Mouse (Mus musculus): ENCODE measurements around the gene Tjp3. TPM values are rescaled to one million over a fixed set of nuclear protein-coding genes. Genes with fewer than 3 reads are reported as not detected.
A peak's percentile ranks its signal among the peaks of the same experiment; 100 is the strongest.

Gene Tjp3
- 1 to 10 TPM in 2 of 4 experiments, under 1 TPM in 2; 0.73 to 1.2 (median 0.90) TPM for total RNA-seq (2022)

DNA sequence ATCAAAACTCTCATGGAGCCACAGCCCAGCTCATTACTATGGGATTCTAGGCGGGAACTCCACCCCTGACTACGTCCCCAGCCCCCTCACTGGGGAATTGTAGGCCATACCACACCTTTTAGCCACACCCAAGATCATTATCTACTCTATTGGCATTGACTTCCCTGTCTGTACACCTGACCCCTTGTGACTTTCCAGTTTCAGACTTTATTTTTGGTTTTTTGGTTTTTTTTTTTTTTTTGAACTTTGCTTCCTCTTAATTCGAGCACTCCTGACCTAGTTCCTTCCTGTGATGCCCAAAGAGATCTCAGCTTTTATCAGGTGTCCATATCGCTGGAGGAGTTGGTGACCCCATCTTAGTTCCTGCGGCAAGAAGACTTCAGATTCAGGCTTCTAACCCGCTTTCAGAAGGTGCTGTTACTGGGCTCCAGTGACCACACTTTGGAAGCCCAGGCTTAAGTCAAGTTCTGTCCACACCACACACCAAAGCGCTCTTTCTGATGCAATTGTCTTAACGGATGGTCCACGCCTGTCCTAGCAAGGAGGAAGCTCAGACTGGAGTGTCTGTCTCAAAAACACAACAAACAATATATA lies at the start of gene Tjp3:
TSS of gene Tjp3 (minus strand) at position 71 of the 594 bp plus-strand sequence.
- DNase-seq (ENCODE audit: low spot score in 2 of 2) = no peak

DNA sequence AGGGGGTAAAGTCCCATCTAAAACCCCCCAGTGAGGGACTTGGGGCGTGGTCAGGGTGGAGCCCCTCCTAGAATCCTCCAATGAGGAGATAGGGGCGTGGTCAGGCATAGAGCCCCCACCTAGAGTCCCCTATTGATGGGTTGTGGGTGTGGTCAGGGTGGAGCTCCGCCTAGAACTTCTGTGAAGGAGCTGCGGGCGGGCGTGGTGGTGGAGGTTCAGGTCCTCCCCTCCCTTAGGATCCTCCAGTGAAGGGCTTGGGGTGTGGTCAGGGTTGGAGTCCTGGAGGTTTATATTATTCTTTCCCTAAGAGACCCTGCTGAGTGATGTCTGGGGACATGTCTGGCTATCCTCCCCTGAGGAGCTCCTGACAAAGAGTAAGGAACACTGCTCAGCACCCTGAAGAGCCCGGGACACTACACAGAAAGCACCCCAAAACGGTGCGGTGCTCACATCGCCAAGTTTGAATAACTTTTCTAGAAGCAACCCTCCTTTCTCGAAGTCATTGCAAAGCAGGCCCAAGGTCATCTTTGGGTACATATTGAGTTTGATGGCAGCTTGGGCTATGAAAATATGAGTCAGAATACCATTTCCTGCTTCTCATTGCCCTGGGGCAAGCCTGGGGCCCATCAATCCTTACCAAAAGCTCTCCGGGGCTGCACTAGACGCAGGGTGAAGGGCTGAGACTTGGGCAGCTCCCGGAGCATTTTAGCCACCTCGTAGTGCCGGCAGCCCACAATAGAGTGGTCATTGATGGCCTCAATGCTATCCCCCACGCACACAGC lies 49.4 kb upstream of the Tjp3 start:
- DNase-seq (ENCODE audit: low spot score in 2 of 2) = no peak

DNA sequence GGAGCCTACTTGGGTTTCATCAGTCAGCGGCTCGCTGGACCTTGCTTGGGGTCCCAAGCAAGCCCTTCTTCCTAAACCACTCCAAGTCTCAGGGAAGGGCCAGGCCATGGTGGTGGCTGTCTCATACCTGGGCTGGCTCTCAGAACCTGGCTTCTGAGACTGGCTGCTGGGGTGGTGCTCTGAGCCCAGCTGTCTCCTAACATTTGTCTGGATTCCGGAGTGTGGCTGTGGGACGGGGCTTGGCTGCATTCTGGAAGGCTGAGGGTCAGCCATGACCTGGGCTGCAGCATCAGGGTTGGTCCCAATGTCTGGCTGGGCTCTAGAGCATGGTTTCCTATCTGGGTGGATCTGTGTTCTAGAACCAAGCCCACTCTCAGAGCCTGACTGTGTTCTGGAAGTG lies 45.2 kb upstream of the Tjp3 start:
- DNase-seq (ENCODE audit: low spot score in 2 of 2) = no peak

DNA sequence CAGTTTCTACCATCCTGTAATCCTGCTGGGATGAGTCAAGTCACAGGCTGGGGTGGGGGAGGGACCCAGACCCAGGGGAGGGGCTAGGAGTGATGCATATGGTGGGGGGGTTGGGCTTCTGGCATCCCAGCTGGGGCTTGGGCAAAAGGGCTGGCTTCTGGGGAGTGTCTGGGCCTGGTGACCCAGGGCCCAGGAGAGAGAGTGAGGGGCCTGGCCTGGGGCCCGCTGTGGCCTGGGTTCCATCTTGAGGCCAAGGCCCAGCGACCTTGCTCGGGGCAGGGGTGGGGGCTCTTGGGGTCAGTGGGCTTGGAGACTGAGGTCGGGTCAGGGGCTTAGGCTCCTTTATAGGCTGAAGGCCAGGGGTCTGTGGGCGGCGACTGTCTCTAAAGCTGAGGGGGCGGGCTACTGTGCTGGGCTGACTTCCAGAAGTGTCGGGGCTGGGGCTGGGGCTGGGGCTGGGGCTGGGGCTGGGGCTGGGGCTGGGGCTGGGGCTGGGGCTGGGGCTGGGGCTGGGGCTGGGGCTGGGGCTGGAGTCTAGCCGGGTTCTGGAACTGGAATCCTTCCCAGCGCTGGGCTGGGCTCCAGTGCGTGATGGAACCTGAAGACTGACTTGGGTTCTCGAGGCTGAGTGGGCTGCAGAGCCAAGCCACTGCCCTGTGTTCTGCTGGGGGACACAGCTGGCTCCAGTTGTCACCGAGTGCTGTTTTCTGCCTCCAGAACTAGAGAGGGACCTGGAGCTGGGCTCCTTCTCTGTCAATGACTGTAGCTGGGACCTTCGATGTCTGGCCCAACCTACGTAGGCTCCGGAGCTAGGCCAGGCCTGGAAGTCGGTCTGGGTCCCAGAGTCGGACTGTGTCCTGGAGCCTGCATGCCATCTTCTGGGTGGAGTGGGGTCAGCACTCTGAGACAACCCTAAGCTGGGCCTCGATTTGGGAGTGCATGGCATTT lies 44.3 kb upstream of the Tjp3 start:
- DNase-seq (ENCODE audit: low spot score in 2 of 2) = no peak

DNA sequence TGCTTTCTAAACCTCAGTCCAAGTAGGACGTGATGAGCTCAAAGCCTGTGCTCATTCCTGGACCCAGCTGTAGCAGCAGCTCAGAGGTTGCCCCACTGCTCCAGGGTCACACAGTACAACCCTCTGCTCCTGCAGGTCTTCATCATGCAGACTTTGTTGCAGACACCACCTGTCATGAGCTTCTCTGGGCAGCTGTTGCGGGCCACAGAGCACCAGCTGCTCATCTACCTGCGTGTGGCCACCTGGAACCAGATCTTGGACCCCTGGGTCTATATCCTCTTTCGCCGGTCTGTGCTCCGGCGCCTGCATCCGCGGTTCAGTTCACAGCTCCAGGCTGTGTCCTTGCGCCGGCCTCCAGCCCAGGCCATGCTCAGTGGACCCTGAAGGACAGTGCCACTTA lies 42.9 kb upstream of the Tjp3 start:
- DNase-seq (ENCODE audit: low spot score in 2 of 2) = no peak

DNA sequence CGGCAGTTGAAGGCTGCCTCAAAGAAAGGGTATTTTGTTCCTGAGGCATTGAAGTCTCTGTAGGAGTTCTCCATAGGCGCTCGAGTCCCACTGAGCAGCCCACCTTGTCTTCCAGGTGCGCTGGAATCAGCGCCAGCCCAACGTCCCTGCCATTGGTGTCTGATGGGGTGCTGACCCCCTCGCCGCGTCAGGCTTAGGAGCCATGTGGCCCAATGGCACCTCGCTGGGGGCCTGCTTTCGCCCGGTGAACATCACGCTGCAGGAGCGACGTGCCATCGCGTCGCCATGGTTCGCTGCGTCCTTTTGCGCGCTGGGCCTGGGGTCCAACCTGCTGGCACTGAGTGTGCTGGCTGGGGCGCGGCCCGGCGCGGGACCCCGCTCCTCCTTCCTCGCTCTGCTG lies 40.9 kb upstream of the Tjp3 start:
- no peak for DNase-seq (ENCODE audit: low spot score in 2 of 2)

DNA sequence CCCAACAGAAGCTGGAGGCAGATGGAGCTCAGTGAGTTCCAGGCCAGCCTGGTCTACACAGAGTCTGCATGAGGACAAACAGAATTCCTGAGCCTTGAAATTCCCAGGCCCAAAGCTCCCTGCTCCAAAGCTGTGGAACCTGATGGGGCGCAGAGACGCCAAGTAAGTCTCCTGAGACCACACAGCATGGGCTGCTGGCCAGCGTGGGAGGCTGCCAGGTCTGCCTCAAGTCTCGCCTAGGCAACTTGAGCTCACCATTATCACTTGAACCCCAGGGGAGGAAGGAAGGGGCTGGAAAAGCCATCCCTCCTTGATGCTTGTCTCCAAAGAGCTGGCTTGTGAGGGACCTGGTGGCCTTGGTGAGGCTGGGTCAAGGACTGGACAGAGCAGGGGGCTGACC lies 38.6 kb upstream of the Tjp3 start:
- no peak for DNase-seq (ENCODE audit: low spot score in 2 of 2)

DNA sequence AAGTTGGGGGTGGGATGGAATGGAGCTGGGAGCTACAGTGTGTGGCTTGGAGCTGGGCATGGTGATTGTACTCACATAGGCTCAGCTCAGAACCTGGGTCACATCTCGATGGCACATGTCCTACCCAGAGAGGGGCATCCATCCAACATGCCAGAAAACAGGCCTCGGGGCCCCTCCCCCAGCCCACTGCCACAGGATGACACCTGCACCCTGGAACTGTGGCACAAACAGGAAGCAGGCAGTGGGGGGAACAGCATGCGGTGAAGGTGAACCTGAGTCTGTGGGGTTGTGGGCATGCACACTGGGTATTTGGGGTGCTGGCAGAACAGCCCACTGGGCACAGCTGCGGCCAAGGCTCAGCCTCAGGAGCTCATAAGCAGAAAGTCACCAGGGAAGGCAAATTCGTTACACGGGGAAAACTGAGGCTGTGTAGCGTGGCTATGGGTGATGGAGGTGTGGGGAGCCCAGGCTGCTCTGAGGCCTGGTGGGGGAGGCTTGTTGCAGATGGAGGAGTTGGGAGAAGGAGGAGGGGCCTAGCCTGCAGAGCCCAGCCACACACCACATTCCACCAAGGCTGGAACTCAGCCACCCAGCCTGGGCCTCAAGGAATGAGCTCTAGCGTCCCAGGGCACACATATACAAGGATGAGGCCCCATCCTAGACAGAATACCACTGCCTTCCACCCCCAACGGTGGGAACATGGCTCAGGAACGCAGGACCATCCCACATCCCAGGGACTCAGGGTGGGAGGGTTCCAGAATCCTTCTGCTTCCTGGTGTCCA lies 38.0 kb upstream of the Tjp3 start:
- no peak for DNase-seq (ENCODE audit: low spot score in 2 of 2)

DNA sequence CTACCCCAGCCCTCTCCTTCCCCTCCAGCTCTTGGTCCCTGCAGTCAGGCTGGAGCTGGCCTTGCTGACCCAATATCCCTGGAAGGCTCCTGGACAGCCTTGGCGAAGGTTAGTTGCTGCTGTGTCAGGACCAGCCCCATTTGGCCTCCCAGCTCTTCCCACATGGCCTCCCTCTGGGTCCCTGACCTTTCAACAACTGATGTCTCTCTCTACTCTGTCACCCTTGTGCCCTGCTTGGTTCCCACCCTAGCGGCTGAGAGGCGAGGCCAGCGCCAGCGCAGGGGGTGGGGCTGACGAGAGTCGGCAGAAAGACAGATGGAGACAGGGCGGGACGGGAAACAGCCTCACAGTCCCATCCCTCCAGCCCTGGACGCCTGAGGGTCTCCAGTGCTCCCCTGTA lies 37.0 kb upstream of the Tjp3 start, which contains the start of gene Tbxa2r:
TSS of gene Tbxa2r (plus strand) at position 346 of the 400 bp plus-strand sequence.
- DNase-seq (ENCODE audit: low spot score in 2 of 2) = no peak

DNA sequence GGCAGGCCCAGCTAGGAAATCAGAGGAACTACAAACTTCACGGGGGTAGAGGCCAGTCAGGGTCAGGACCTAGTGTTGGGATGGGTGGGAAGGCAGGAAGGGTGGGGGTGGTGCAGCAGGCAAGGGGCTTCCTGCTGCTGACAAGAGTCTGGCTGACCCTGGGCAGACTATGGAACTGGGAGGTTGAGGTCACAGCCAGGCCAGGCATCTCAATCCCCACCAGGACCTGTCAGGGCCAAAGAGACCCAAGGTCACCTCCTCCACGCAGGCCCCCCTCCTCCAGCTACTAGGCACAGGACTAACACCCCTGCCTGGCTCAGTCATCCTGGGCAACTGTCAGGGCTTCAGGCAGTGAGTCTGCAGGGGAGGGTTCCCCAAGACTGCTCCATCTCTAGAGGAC lies 36.6 kb upstream of the Tjp3 start:
- no peak for DNase-seq (ENCODE audit: low spot score in 2 of 2)

DNA sequence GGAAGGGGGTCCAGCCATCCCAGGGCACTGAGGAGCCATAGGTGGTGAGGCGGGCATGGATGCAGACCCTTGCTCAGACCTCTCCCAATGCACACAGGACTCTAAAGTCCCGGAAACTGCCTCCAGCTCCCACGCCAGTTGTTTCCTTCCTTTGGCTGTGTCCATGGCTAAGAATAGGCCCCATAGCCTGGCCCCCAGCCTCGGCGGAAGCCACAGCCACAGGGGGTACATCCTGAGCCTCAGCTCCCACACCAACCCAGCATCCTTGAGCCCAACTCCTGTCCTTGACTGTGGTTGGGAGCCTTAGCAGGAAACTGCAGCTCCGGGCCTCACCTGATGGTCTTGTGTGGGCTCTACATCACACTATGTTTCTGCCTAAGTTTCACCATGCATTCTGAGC lies 35.5 kb upstream of the Tjp3 start:
- no peak for DNase-seq (ENCODE audit: low spot score in 2 of 2)

DNA sequence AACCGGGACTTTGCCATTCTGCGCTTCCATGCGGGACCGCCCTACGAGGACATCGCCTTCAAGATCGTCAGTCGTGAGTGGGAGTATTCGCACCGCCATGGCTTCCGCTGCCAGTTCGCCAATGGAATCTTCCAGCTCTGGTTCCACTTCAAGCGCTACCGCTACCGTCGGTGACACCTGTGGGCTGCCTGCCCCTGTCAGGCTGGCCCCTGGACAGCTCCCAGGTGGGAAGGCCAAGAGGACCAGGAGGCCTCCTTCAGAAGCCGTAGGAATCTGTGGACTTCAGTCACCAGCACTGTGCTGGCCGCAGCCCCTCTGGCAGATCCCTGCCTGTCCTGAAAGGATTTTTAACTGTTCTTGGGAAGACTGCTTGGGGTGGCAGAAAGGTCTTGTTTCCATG lies 34.4 kb upstream of the Tjp3 start:
- DNase-seq (ENCODE audit: low spot score in 2 of 2) = no peak

DNA sequence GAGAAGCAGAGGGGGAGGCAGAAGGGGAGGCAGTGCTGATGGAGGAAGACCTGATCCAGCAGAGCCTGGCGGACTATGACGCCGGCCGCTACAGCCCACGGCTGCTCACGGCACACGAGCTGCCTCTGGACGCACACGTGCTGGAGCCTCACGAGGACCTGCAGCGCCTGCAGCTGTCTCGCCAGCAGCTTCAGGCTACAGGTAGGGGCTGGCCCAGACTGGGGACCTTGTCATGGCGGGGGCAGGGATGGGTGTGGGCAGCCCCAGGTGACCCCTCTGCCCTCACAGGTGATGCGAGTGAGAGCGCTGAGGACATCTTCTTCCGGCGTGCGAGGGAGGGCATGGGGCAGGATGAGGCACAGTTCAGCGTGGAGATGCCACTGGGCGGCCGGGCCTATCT lies 33.8 kb upstream of the Tjp3 start:
- no peak for DNase-seq (ENCODE audit: low spot score in 2 of 2)

DNA sequence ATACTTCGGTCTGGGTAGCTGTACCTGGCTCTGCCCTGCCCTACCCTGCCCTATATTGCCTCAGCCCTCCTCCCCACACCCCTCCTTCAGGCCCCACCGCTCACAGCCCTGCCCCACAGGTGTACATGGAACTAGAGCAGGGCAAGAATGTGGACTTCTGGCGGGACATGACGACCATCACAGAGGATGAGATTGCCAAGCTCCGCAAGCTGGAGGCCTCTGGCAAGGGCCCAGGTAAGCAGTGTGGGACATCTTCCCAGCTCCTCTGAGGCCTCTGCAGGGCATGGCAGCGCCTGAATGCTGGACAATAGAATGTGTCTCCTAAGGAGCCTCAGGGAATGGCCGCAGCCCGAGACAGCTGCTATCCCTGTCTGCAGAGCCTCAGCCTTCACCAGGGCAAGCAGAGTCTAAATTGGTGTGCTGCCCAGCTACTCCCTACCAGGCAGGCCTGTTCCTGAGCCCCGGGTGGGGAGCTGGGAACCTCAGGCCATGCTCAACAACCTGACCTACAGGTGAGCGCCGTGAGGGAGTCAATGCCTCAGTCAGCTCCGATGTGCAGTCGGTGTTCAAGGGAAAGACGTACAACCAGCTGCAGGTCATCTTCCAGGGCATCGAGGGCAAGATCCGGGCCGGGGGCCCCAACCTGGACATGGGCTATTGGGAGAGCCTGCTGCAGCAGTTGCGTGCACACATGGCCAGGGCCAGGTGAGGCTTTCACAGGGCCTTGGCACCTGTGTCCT lies 32.6 kb upstream of the Tjp3 start:
- no peak for DNase-seq (ENCODE audit: low spot score in 2 of 2)

DNA sequence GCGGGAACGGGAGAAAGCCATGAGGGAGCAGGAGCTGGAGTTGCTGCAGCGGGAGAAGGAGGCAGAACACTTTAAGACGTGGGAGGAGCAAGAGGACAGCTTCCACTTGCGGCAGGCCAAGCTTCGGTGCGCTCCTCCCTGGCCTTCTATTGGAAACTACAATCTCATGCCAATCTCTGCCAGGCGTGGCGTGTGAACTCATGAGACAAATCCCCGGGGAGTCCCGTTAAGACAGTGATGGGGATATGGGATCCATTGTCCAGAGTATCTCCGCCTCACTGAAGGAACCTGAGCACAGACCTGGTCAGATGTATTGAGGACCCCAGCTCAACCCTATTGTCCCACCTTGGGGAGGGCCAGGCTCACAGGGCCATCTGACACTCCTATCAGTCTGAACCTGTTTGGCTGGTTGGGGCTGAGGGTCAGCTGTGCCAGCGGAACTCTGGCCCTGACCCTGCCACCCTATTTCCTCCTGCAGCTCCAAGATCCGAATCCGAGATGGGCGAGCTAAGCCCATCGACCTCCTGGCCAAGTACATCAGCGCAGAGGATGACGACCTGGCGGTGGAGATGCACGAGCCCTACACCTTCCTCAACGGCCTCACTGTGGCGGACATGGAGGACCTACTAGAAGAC lies 31.9 kb upstream of the Tjp3 start:
- DNase-seq (ENCODE audit: low spot score in 2 of 2) = no peak

DNA sequence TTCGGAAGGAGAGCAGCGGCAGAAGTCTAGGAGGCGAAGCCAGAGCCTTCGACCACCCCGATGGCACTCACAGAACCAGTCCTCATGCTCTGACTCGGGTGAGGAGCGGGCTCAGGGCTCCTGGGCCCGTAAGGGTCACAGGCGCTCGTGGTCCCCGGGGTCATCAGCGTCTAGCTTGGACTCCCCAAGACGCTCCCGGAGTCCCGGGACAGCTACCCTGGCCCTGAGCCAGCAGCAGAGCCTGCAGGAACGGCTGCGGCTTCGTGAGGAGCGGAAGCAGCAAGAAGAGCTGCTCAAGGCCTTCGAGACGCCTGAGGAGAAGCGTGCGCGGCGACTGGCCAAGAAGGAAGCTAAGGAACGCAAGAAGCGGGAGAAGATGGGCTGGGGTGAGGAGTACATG lies 31.1 kb upstream of the Tjp3 start:
- no peak for DNase-seq (ENCODE audit: low spot score in 2 of 2)

DNA sequence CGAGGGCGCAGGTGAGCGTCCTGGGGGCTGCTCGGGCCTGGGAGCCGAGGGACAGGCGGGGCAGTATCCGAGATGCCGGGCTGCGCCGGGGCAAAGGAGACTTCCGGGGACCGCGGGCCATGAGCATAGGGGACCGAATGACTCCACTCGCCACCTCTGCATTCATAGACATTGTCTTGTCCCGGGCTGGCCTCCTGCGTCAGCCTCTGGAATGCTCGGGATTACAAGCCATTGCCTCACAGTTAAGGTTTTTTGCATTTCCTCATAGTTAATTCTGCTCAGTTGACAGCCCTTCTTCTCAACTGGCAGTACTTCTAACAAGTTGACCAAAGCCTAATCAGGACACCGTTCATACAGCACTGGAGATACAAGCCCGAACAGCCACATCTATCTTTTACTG lies 30.1 kb upstream of the Tjp3 start:
- DNase-seq (ENCODE audit: low spot score in 2 of 2) = no peak

DNA sequence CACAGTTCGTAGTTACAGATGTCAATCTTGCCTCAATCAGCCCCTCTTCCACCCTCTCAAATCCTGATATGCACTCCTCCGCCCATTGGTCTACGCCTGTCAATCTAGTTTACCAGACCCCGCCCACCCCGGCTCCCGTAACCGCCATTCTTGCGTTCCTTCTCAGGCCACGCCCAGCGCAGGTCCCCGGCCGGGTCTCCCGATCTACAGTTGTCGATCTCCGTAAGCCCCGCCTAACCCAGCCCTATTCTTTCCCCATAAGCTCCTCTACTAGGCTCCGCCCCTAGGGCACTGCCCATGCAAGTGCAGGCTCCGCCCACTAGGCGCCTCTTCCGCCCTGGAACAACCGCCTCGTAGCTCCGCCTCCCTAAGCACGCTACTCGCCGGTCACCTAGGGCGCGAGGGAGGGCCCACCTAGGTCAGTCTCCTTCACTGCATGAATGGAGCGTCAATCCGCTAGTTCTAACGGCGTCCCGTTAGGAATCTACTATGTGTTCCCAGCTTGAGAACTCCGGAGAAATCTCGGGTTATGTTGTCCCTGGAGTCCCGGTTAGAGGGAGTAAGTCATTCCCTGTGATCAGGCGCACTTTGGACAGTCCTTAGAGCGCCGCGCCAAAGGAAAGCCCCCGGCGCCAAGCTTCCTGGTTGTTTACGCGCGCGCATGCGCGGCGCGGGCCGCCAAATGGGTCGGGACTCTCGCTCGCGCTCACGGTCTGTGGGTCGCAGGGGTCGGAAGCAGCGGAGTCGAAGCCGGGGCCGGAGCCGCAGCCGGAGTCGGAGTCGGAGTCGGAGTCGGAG lies 29.4 kb upstream of the Tjp3 start, which contains the start of gene Cactin:
TSS of gene Cactin (plus strand) at position 554 of the 798 bp plus-strand sequence.
- DNase-seq (ENCODE audit: low spot score in 2 of 2) = peak; percentile 99 to 100

Measured in layer of hippocampus, adult 8-10 months (tissue).